Mouse (Mus musculus): Measurements from ENCODE around the gene Dact3. TPM values are rescaled to one million over a fixed set of nuclear protein-coding genes. Genes with fewer than 3 reads are reported as not detected.
A peak's percentile ranks its signal among the peaks of the same experiment; 100 is the strongest.

Dact3 gene
- polyA plus RNA-seq, 1 experiment from 2014 or later: 12.5 TPM

- H3K27ac ChIP-seq: no peak overlapping the region
- WGBS: 92% methylated on average over 32 of the region's 32 CpGs
- H3K4me1 ChIP-seq (replicated peaks): peaks cover 30% of the 10 kb centered on the region
Measured at GRCm38 (mm10) chr7:16915461-16916340, 40.6 kb downstream of the Dact3 start.

GRCm38 (mm10) chr7:16916342-16917265 lies 41.5 kb downstream of the Dact3 start:
- Histone ChIP-seq H3K9me3 (no peaks in the 10 kb centered on the region), H3K4me1 (replicated peaks) (peaks cover 39% of the 10 kb centered on the region), H3K36me3 (peaks cover 67% of the 10 kb centered on the region), H3K27ac (peak overlapping the region; percentile 0; the same call in 1 of the 2 replicates), H3K4me2 (no peak overlapping the region), H3K4me3 (replicated peaks) (no peak overlapping the region), H3K27me3 (no peaks in the 10 kb centered on the region), H3K9ac (replicated peaks) (no peak overlapping the region)
- 89% methylated on average over 30 of the region's 30 CpGs for WGBS
- ATAC-seq (ENCODE audit: insufficient number of reproducible peaks, insufficient read depth, low FRiP score, low TSS enrichment, low read depth): no peak

More at GRCm38 (mm10) chr7:16915461-16916340, 40.6 kb downstream of the Dact3 start:
- no peak overlapping the region for H3K9ac ChIP-seq (replicated peaks)
- H3K36me3 ChIP-seq: peaks cover 64% of the 10 kb centered on the region
- no peaks in the 10 kb centered on the region for H3K9me3 ChIP-seq
- H3K4me3 ChIP-seq (replicated peaks): no peak overlapping the region
- no peaks in the 10 kb centered on the region for H3K27me3 ChIP-seq
- ATAC-seq (ENCODE audit: insufficient number of reproducible peaks, insufficient read depth, low FRiP score, low TSS enrichment, low read depth): no peak
- no peak overlapping the region for H3K4me2 ChIP-seq

- Histone ChIP-seq H3K4me3 (replicated peaks) (no peak overlapping the region), H3K4me2 (no peak overlapping the region), H3K4me1 (replicated peaks) (peaks cover 43% of the 10 kb centered on the region), H3K9ac (replicated peaks) (no peak overlapping the region), H3K36me3 (peaks cover 69% of the 10 kb centered on the region), H3K27me3 (no peaks in the 10 kb centered on the region), H3K9me3 (no peaks in the 10 kb centered on the region), H3K27ac (no peak overlapping the region)
- no peak for ATAC-seq (ENCODE audit: insufficient number of reproducible peaks, insufficient read depth, low FRiP score, low TSS enrichment, low read depth)
- WGBS: 68% methylated on average over 11 of the region's 11 CpGs
Measured at GRCm38 (mm10) chr7:16917447-16917846, 42.3 kb downstream of the Dact3 start.

- no peak overlapping the region for H3K4me2 ChIP-seq
Measured at GRCm38 (mm10) chr7:16918014-16918413, 42.9 kb downstream of the Dact3 start.

GRCm38 (mm10) chr7:16918670-16919069 lies 43.6 kb downstream of the Dact3 start:
- 76% methylated on average over 3 of the region's 3 CpGs for WGBS
- no peak for ATAC-seq (ENCODE audit: insufficient number of reproducible peaks, insufficient read depth, low FRiP score, low TSS enrichment, low read depth)
- Histone ChIP-seq H3K27ac (no peak overlapping the region), H3K4me1 (replicated peaks) (peaks cover 41% of the 10 kb centered on the region), H3K27me3 (no peaks in the 10 kb centered on the region), H3K4me2 (no peak overlapping the region), H3K9me3 (no peaks in the 10 kb centered on the region), H3K4me3 (replicated peaks) (no peak overlapping the region), H3K9ac (replicated peaks) (0 out of 2 replicates have a peak overlapping the region, but pooled peaks have one; percentile 0), H3K36me3 (peaks cover 66% of the 10 kb centered on the region)

More at GRCm38 (mm10) chr7:16918014-16918413, 42.9 kb downstream of the Dact3 start:
- H3K4me3 ChIP-seq (replicated peaks): no peak overlapping the region
- H3K27me3 ChIP-seq: no peaks in the 10 kb centered on the region
- WGBS: 81% methylated on average over 9 of the region's 9 CpGs
- H3K9me3 ChIP-seq: no peaks in the 10 kb centered on the region
- H3K4me1 ChIP-seq (replicated peaks): peaks cover 43% of the 10 kb centered on the region
- ATAC-seq (ENCODE audit: insufficient number of reproducible peaks, insufficient read depth, low FRiP score, low TSS enrichment, low read depth): no peak
- no peak overlapping the region for H3K27ac ChIP-seq
- H3K36me3 ChIP-seq: peaks cover 69% of the 10 kb centered on the region
- H3K9ac ChIP-seq (replicated peaks): no peak overlapping the region

GRCm38 (mm10) chr7:16919395-16920149 lies 44.5 kb downstream of the Dact3 start:
- Histone ChIP-seq H3K4me1 (replicated peaks) (peaks cover 41% of the 10 kb centered on the region), H3K9ac (replicated peaks) (peak overlapping the region; percentile 44; the same call in 1 of the 2 replicates), H3K36me3 (peaks cover 62% of the 10 kb centered on the region), H3K4me2 (peak overlapping the region; percentile 24), H3K4me3 (replicated peaks) (no peak overlapping the region), H3K9me3 (no peaks in the 10 kb centered on the region), H3K27ac (0 out of 2 replicates have a peak overlapping the region, but pooled peaks have one; percentile 50), H3K27me3 (no peaks in the 10 kb centered on the region)
- ATAC-seq (ENCODE audit: insufficient number of reproducible peaks, insufficient read depth, low FRiP score, low TSS enrichment, low read depth): no peak
- WGBS: 84% methylated on average over 13 of the region's 13 CpGs

- H3K4me1 ChIP-seq (replicated peaks): peaks cover 41% of the 10 kb centered on the region
- H3K9me3 ChIP-seq: no peaks in the 10 kb centered on the region
- H3K27me3 ChIP-seq: no peaks in the 10 kb centered on the region
- H3K4me3 ChIP-seq (replicated peaks): no peak overlapping the region
- WGBS: 81% methylated on average over 7 of the region's 7 CpGs
- H3K4me2 ChIP-seq: peak overlapping the region; percentile 24
- ATAC-seq (ENCODE audit: insufficient number of reproducible peaks, insufficient read depth, low FRiP score, low TSS enrichment, low read depth): no peak
- peak overlapping the region; percentile 44; the same call in 1 of the 2 replicates for H3K9ac ChIP-seq (replicated peaks)
- peaks cover 56% of the 10 kb centered on the region for H3K36me3 ChIP-seq
- 0 out of 2 replicates have a peak overlapping the region, but pooled peaks have one; percentile 50 for H3K27ac ChIP-seq
Measured at GRCm38 (mm10) chr7:16920150-16920579, 45.0 kb downstream of the Dact3 start.

- Histone ChIP-seq H3K4me3 (replicated peaks) (peak overlapping the region; percentile 85), H3K4me1 (replicated peaks) (peaks cover 41% of the 10 kb centered on the region), H3K36me3 (peaks cover 48% of the 10 kb centered on the region), H3K9me3 (no peaks in the 10 kb centered on the region), H3K27ac (peak overlapping the region; percentile 86), H3K27me3 (no peaks in the 10 kb centered on the region), H3K4me2 (peak overlapping the region; percentile 94), H3K9ac (replicated peaks) (peak overlapping the region; percentile 94)
- ATAC-seq (ENCODE audit: insufficient number of reproducible peaks, insufficient read depth, low FRiP score, low TSS enrichment, low read depth): no peak
- 38% methylated on average over 21 of the region's 21 CpGs for WGBS
Measured at GRCm38 (mm10) chr7:16920818-16921791, 46.0 kb downstream of the Dact3 start.

GRCm38 (mm10) chr7:16921881-16922335 lies 46.8 kb downstream of the Dact3 start:
- 66% methylated on average over 6 of the region's 6 CpGs for WGBS
- peak overlapping the region; percentile 86 for H3K27ac ChIP-seq
- H3K36me3 ChIP-seq: peaks cover 40% of the 10 kb centered on the region
- no peak for ATAC-seq (ENCODE audit: insufficient number of reproducible peaks, insufficient read depth, low FRiP score, low TSS enrichment, low read depth)
- peak overlapping the region; percentile 85 for H3K4me3 ChIP-seq (replicated peaks)
- H3K4me1 ChIP-seq (replicated peaks): peaks cover 41% of the 10 kb centered on the region
- H3K9me3 ChIP-seq: no peaks in the 10 kb centered on the region
- peak overlapping the region; percentile 94 for H3K9ac ChIP-seq (replicated peaks)
- H3K27me3 ChIP-seq: no peaks in the 10 kb centered on the region
- H3K4me2 ChIP-seq: peak overlapping the region; percentile 94
